Comparison of ENCODE assay signal across 8 mouse cellular contexts in the genomic region with DNA sequence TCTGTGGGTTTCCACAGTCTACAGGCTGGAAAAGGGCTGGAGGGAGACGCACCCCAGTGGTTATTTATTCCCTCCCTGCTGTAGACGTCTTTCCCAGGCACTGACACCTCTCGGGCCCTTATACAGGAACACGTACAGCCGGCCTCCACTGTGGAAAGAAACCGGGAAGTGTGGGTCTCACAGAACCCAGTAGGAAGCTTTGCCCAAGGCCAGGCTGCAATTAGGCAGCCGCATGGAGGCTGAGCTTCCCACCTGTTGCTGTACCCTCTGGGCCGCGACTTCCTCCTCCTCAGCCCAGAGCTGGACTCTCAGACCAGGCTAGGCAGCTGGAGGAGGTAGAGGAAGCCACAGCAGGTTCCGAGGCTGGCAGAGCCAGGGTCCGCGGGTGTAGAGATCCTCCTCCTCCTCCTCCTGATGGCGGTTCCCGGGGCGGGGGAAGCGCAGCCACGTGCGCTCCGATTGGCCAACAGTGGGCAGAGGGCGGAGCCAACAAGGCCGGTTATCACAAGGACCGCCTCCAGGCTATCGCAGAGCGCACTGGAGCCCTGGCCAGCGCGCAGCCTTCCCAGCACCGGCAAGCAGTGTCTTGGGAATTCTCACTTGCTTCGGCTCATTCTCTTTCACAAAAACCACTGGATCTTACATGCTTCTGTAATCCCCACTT. TPM values are rescaled to one million over a fixed set of nuclear protein-coding genes. Genes with fewer than 3 reads are reported as not detected.
DNase-seq lines count a peak whose midpoint lies in the region; ATAC-seq lines count a peak whose summit lies in the region.

A gene (plus strand): TSS at position 530 of the 664 bp plus-strand sequence.

- under 1% methylated on average over 28 of the region's 28 CpGs for WGBS in forebrain, embryonic 13.5 days
- under 1% methylated on average over 28 of the region's 28 CpGs for WGBS in liver, embryonic 15.5 days (ENCODE audit: insufficient replicate concordance)
- WGBS in neural tube, embryonic 11.5 days, result under 1% methylated on average over 26 of the region's 28 CpGs
- WGBS in stomach, embryonic 16.5 days, result under 1% methylated on average over 28 of the region's 28 CpGs

- H3K4me1 ChIP-seq in forebrain, embryonic 13.5 days, result peaks cover 14% of the 10 kb centered on the region
- H3K4me1 ChIP-seq in liver, embryonic 15.5 days (replicated peaks), result peaks cover 12% of the 10 kb centered on the region
- no peaks in the 10 kb centered on the region for H3K4me1 ChIP-seq in neural tube, embryonic 11.5 days (ENCODE audit: control insufficient read depth, insufficient read depth, low read length)
- H3K4me1 ChIP-seq in stomach, embryonic 16.5 days (ENCODE audit: control insufficient read depth, insufficient read depth, low read length), result peaks cover 3% of the 10 kb centered on the region; the same call in 1 of the 2 replicates

- H3K36me3 ChIP-seq in forebrain, embryonic 13.5 days (ENCODE audit: poor library complexity, severe bottlenecking), result no peaks in the 10 kb centered on the region
- H3K36me3 ChIP-seq in liver, embryonic 15.5 days (replicated peaks), result no peaks in the 10 kb centered on the region
- H3K36me3 ChIP-seq in neural tube, embryonic 11.5 days (ENCODE audit: control insufficient read depth, insufficient read depth, low read length), result no peaks in the 10 kb centered on the region
- no peaks in the 10 kb centered on the region for H3K36me3 ChIP-seq in stomach, embryonic 16.5 days (ENCODE audit: control insufficient read depth, insufficient read depth, low read length)

- peaks cover 19% of the 10 kb centered on the region for H3K27me3 ChIP-seq in forebrain, embryonic 13.5 days
- H3K27me3 ChIP-seq in liver, embryonic 15.5 days, result peaks cover 34% of the 10 kb centered on the region
- no peaks in the 10 kb centered on the region for H3K27me3 ChIP-seq in neural tube, embryonic 11.5 days (ENCODE audit: control insufficient read depth, insufficient read depth, low read length)
- H3K27me3 ChIP-seq in stomach, embryonic 16.5 days (ENCODE audit: control insufficient read depth, insufficient read depth, low read length), result no peaks in the 10 kb centered on the region

- peak within 1 kb of the TSS; percentile 65 for H3K4me3 ChIP-seq in forebrain, embryonic 13.5 days
- H3K4me3 ChIP-seq in liver, embryonic 15.5 days (replicated peaks), result peak within 1 kb of the TSS; percentile 56
- peak within 1 kb of the TSS; percentile 55 for H3K4me3 ChIP-seq in neural tube, embryonic 11.5 days (ENCODE audit: low read depth, low read length)
- peak within 1 kb of the TSS; percentile 75 for H3K4me3 ChIP-seq in stomach, embryonic 16.5 days (replicated peaks; ENCODE audit: low read length)

- H3K27ac ChIP-seq in forebrain, embryonic 13.5 days, result peak within 1 kb of the TSS; percentile 48
- H3K27ac ChIP-seq in liver, embryonic 15.5 days (replicated peaks), result 0 out of 2 replicates have a peak within 1 kb of the TSS, but pooled peaks have one; percentile 19
- H3K27ac ChIP-seq in neural tube, embryonic 11.5 days (ENCODE audit: low read depth, low read length), result no peak within 1 kb of the TSS
- H3K27ac ChIP-seq in stomach, embryonic 16.5 days (ENCODE audit: low read length), result peak within 1 kb of the TSS; percentile 66

- H3K9me3 ChIP-seq in forebrain, embryonic 13.5 days (replicated peaks), result no peaks in the 10 kb centered on the region
- no peaks in the 10 kb centered on the region for H3K9me3 ChIP-seq in liver, embryonic 15.5 days (replicated peaks)
- no peaks in the 10 kb centered on the region for H3K9me3 ChIP-seq in neural tube, embryonic 11.5 days (ENCODE audit: control insufficient read depth, low read length)
- no peaks in the 10 kb centered on the region for H3K9me3 ChIP-seq in stomach, embryonic 16.5 days (replicated peaks; ENCODE audit: control insufficient read depth, low read length)

- ATAC-seq in CD4-positive, CD25-positive, alpha-beta regulatory T cell, adult 4 months, result peak; percentile 77
- peak; percentile 70 for ATAC-seq in cerebellum, adult (ENCODE audit: insufficient number of reproducible peaks, low FRiP score, low TSS enrichment)
- ATAC-seq in forebrain, embryonic 13.5 days, result peak; percentile 99
- peak; percentile 94 for ATAC-seq in liver, embryonic 15.5 days (ENCODE audit: insufficient read depth)
- peak; percentile 98 for ATAC-seq in neural tube, embryonic 11.5 days (ENCODE audit: insufficient read depth, low FRiP score, low TSS enrichment)
- peak; percentile 99 for ATAC-seq in stomach, embryonic 16.5 days (ENCODE audit: insufficient read depth, low FRiP score)

- H3K4me2 ChIP-seq in forebrain, embryonic 13.5 days, result peak within 1 kb of the TSS; percentile 95
- peak within 1 kb of the TSS; percentile 82 for H3K4me2 ChIP-seq in liver, embryonic 15.5 days
- H3K4me2 ChIP-seq in neural tube, embryonic 11.5 days (ENCODE audit: low read depth), result peak within 1 kb of the TSS; percentile 99
- H3K4me2 ChIP-seq in stomach, embryonic 16.5 days (ENCODE audit: low read depth, low read length), result peak within 1 kb of the TSS; percentile 98

- intact Hi-C loops in heart, postnatal 10 days (cut with DNase I), result loop anchor here (1.0 to 5.0 kb wide), 4 partner anchors 147 to 528 kb away; no protein-coding TSS in a partner anchor

- H3K9ac ChIP-seq in forebrain, embryonic 13.5 days, result peak within 1 kb of the TSS; percentile 64
- H3K9ac ChIP-seq in liver, embryonic 15.5 days, result peak within 1 kb of the TSS; percentile 32
- H3K9ac ChIP-seq in neural tube, embryonic 11.5 days (ENCODE audit: low read length), result peak within 1 kb of the TSS; percentile 54
- H3K9ac ChIP-seq in stomach, embryonic 16.5 days (ENCODE audit: low read length), result peak within 1 kb of the TSS; percentile 74

- DNase-seq in heart, postnatal 10 days, result peak; percentile 94 to 96
- peak; percentile 93 to 95 for DNase-seq in kidney, postnatal 4 days
- DNase-seq in neural tube, embryonic 11.5 days (ENCODE audit: low spot score), result peak; percentile 95

RNA-seq across cellular contexts. Expression of the gene that starts here (rescaled TPM):
- not detected for polyA plus RNA-seq in CD4-positive, CD25-positive, alpha-beta regulatory T cell, adult 4 months (2017; shearing (Covaris generic))
- polyA plus RNA-seq in forebrain, embryonic 13.5 days (2015; fragmentation: Nextera tagmentation; extraction: Ambion mirVana), result 0.62 and 0.81 TPM in 2 replicates
- 10 to 100 TPM; 30.8 to 38.9 TPM for total RNA-seq in heart, postnatal 10 days (2021)
- 0.17 and 0.26 TPM in 2 replicates for polyA plus RNA-seq in liver, embryonic 15.5 days (2015; fragmentation: Nextera tagmentation; extraction: Ambion mirVana)
- polyA plus RNA-seq in neural tube, embryonic 11.5 days (2014; fragmentation: Nextera tagmentation; extraction: Ambion mirVana), result 0.23 and 0.24 TPM in 2 replicates
- 1.1 and 1.2 TPM in 2 replicates for polyA plus RNA-seq in stomach, embryonic 16.5 days (2015; fragmentation: Nextera tagmentation; extraction: Ambion mirVana)

Comparison
In these comparisons a context has a peak if more than half of its experiments do, and no peak if none do; other contexts are left out.
1. Peak in ATAC-seq in CD4-positive, CD25-positive, alpha-beta regulatory T cell, adult 4 months; RNA of the gene not detected or under 1 TPM.
2. Peak in ATAC-seq, H3K4me3 ChIP-seq, H3K27ac ChIP-seq, H3K9ac ChIP-seq and H3K4me2 ChIP-seq in forebrain, embryonic 13.5 days; RNA of the gene not detected or under 1 TPM.
3. Peak in ATAC-seq, H3K4me3 ChIP-seq, H3K27ac ChIP-seq, H3K9ac ChIP-seq and H3K4me2 ChIP-seq in liver, embryonic 15.5 days; RNA of the gene not detected or under 1 TPM.
4. Peak in DNase-seq, ATAC-seq, H3K4me3 ChIP-seq, H3K9ac ChIP-seq and H3K4me2 ChIP-seq in neural tube, embryonic 11.5 days; RNA of the gene not detected or under 1 TPM.